Mouse (Mus musculus) liver, embryonic 11.5 days (tissue): ENCODE data around the gene Slc9b2. TPM values are rescaled to one million over a fixed set of nuclear protein-coding genes. Genes with fewer than 3 reads are reported as not detected.

ENCODE experiments used
- ATAC-seq: fragments of 200-750 bp; cut with Nextera tagmentation; replicated peaks from 2 replicates; pipeline ENCODE4 v1.8.0; 2017; ENCODE audit warnings: moderate number of reproducible peaks, mild to moderate bottlenecking, moderate TSS enrichment, moderate library complexity; ENCODE audit not compliant: low FRiP score
- DNase-seq: peaks from one replicate; pipeline ENCODE4 v3.0.0-alpha.2; 2017; ENCODE audit warnings: low spot score
- H3K27ac ChIP-seq: fragments of 300-500 bp; sonication (generic); 2 replicates; pipeline ENCODE4 v1.5.1; 2014; ENCODE audit warnings: mild to moderate bottlenecking, low read depth, low read length, control low read depth
- H3K27me3 ChIP-seq: fragments of 300-500 bp; sonication (generic); replicated peaks from 2 replicates; pipeline ENCODE4 v1.6.1; 2014; ENCODE audit warnings: low read length, mixed read lengths; ENCODE audit not compliant: control insufficient read depth, insufficient read depth
- H3K36me3 ChIP-seq: fragments of 300-500 bp; sonication (generic); 2 replicates; pipeline ENCODE4 v1.6.1; 2014; ENCODE audit warnings: mild to moderate bottlenecking, low read length, moderate library complexity, mixed read lengths; ENCODE audit not compliant: control insufficient read depth, insufficient read depth
- H3K4me1 ChIP-seq: fragments of 300-500 bp; sonication (generic); replicated peaks from 2 replicates; pipeline ENCODE4 v1.6.1; 2014; ENCODE audit warnings: low read length, mixed read lengths; ENCODE audit not compliant: control insufficient read depth, insufficient read depth
- H3K4me2 ChIP-seq: fragments of 300-500 bp; sonication (generic); 2 replicates; pipeline ENCODE4 v1.6.1; 2014; ENCODE audit warnings: mild to moderate bottlenecking, control low read depth, moderate library complexity
- H3K4me3 ChIP-seq: fragments of 300-500 bp; sonication (generic); 2 replicates; pipeline ENCODE4 v1.5.1; 2014; ENCODE audit warnings: low read depth, low read length, control low read depth
- H3K9ac ChIP-seq: fragments of 300-500 bp; sonication (generic); 2 replicates; pipeline ENCODE4 v1.6.1; 2014; ENCODE audit warnings: low read depth, low read length, control low read depth
- H3K9me3 ChIP-seq: fragments of 300-500 bp; sonication (generic); 2 replicates; pipeline ENCODE4 v1.6.1; 2016; ENCODE audit warnings: low read length, inconsistent platforms, mixed read lengths; ENCODE audit not compliant: control insufficient read depth
- WGBS: fragments of 180-500 bp; shearing (Covaris S2); extraction: QIAGEN DNeasy Blood & Tissue Kit; methylation state at CpG from one replicate; pipeline ENCODE4 v1.1.7; 2014; 5-methylcytosine and 5-hydroxymethylcytosine counted together
- polyA plus RNA-seq: library from polyadenylated mRNA; unstranded; fragments of >200 nt; fragmentation: Nextera tagmentation; extraction: Ambion mirVana; gene quantifications from 2 replicates; pipeline ENCODE4 v1.2.1, GENCODE M21; 2014

Slc9b2 gene
- polyA plus RNA-seq, 1 experiment from 2014 or later, result 1.0 TPM

DNA sequence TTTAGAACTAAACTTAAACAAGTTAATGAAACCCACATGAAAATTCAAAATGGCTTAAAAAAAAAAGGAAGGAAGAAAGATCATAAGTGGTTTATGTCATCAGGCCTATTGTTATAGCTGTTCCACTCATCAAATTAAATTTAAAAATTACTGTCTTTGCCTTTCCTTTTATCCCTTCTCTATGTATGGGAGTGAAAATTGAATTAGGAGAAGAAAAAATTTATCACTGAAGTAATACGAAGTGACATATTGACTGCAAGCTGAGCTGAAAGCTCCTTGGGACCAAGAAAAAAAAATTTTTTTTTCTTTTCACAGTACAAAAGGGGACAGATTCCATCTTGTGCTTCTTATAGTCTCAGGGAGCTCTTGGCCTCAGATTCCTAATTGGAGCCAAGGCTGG is 11.9 kb upstream of the Slc9b2 start:
- Histone ChIP-seq H3K27me3 (no peaks in the 10 kb centered on the region), H3K4me1 (no peaks in the 10 kb centered on the region), H3K4me3 (no peak overlapping the region), H3K4me2 (no peak overlapping the region), H3K27ac (no peak overlapping the region), H3K9ac (no peak overlapping the region), H3K9me3 (no peaks in the 10 kb centered on the region), H3K36me3 (no peaks in the 10 kb centered on the region)
- ATAC-seq, result no peak
- 79% methylated on average over 1 of the region's 1 CpGs for WGBS
- no peak for DNase-seq

DNA sequence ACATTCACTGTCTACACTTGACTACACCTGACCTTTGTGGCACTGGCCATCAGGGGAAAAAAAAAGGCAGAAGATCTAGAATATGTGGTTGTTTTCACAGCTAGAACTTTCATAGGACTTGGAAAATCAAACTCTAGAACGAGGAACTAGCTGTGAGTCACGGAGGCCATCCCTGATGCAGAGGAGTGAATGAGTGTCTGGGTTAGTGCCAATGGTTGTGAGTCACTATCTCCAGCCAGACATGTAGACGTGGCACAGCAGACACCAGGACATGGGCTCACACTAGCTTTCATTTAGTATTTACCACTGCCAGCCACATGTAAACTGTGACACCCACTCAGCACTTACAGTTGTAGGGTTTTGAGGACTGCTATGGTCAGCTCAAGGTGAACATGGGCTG is 8.9 kb upstream of the Slc9b2 start:
- ATAC-seq, result no peak
- 76% methylated on average over 3 of the region's 3 CpGs for WGBS
- no peak for DNase-seq

DNA sequence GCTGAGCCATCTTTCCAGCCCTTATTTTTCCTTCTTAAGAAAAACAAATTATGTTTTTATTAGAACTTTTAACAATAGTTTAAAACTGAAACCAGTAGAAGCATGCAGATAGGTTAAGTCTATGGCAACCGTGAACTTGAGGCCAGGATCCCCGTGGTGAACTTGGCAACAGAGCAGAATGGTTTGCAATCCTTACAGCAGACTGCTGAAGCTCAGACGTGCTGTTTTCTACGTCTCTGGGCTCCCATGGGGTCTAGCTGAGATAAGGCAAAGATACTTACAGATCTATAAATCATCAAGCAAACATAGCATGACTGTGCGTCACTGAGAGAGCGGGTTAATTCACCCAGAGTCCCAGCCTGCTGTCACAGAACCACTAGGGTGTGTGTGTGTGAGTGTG is 7.4 kb upstream of the Slc9b2 start:
- DNase-seq (no peak), ATAC-seq (no peak)
- H3K27me3 ChIP-seq, result no peaks in the 10 kb centered on the region
- H3K27ac ChIP-seq, result no peak overlapping the region
- no peak overlapping the region for H3K4me3 ChIP-seq
- WGBS, result 56% methylated on average over 6 of the region's 6 CpGs
- H3K4me1 ChIP-seq, result 0 out of 2 replicates have a peak, but pooled peaks cover 2% of the 10 kb centered on the region
- H3K36me3 ChIP-seq, result no peaks in the 10 kb centered on the region
- H3K9me3 ChIP-seq, result no peaks in the 10 kb centered on the region
- H3K4me2 ChIP-seq, result no peak overlapping the region
- H3K9ac ChIP-seq, result no peak overlapping the region

More for the DNA sequence above, 8.9 kb upstream of the Slc9b2 start:
- Histone ChIP-seq H3K4me2 (no peak overlapping the region), H3K9ac (no peak overlapping the region), H3K27ac (no peak overlapping the region), H3K4me1 (no peaks in the 10 kb centered on the region), H3K4me3 (no peak overlapping the region), H3K27me3 (no peaks in the 10 kb centered on the region), H3K9me3 (no peaks in the 10 kb centered on the region), H3K36me3 (no peaks in the 10 kb centered on the region)

DNA sequence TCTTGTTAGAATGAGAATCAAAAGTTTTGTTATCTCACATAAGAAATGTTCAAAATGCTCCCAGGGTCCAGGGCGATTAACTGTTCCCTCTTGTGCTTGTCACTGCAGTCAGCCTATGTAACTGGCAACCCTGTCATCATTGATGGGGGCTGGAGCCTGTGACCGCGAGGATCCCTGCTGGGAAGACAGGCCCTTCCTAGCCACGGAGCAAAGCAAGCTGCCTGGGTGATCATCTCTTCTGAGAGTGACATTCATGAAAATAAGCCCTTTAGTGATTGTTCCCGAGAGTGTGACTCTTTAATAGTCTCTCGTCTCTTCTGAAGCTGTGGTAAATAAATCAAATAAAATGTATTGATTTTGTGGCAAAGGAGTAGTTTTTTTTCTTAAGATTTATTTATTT is 3.4 kb upstream of the Slc9b2 start:
- no peaks in the 10 kb centered on the region for H3K9me3 ChIP-seq
- no peak overlapping the region for H3K4me3 ChIP-seq
- no peak overlapping the region for H3K4me2 ChIP-seq
- H3K4me1 ChIP-seq, result 0 out of 2 replicates have a peak, but pooled peaks cover 5% of the 10 kb centered on the region
- no peaks in the 10 kb centered on the region; the same call in 1 of the 2 replicates for H3K27me3 ChIP-seq
- H3K9ac ChIP-seq, result no peak overlapping the region
- DNase-seq (no peak), ATAC-seq (no peak)
- no peak overlapping the region for H3K27ac ChIP-seq
- H3K36me3 ChIP-seq, result no peaks in the 10 kb centered on the region
- 43% methylated on average over 6 of the region's 6 CpGs for WGBS

DNA sequence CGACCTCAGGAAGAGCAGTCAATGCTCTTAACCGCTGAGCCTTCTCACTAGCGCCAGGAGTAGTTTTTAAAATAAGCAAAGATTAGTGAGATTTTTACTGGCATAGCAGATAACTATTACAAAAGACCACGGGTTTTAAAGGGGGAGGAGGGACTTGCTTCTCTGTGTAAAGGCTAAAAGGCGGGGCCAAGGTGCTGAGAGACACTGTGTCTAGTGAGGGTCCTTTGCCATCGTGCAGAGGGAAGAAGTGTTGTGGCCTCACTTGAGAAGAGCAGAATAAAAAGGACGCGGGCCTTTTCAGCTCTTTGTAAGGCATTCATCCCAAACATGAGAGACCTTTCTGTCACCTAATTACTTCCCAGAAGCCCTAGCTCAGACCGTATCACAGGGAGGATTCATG is 2.9 kb upstream of the Slc9b2 start:
- no peak for DNase-seq
- no peak overlapping the region for H3K27ac ChIP-seq
- H3K4me2 ChIP-seq, result no peak overlapping the region
- H3K36me3 ChIP-seq, result no peaks in the 10 kb centered on the region
- 0 out of 2 replicates have a peak, but pooled peaks cover 5% of the 10 kb centered on the region for H3K4me1 ChIP-seq
- H3K9ac ChIP-seq, result no peak overlapping the region
- H3K27me3 ChIP-seq, result no peaks in the 10 kb centered on the region; the same call in 1 of the 2 replicates
- no peaks in the 10 kb centered on the region for H3K9me3 ChIP-seq
- no peak overlapping the region for H3K4me3 ChIP-seq
- no peak for ATAC-seq
- WGBS, result 42% methylated on average over 9 of the region's 9 CpGs

DNA sequence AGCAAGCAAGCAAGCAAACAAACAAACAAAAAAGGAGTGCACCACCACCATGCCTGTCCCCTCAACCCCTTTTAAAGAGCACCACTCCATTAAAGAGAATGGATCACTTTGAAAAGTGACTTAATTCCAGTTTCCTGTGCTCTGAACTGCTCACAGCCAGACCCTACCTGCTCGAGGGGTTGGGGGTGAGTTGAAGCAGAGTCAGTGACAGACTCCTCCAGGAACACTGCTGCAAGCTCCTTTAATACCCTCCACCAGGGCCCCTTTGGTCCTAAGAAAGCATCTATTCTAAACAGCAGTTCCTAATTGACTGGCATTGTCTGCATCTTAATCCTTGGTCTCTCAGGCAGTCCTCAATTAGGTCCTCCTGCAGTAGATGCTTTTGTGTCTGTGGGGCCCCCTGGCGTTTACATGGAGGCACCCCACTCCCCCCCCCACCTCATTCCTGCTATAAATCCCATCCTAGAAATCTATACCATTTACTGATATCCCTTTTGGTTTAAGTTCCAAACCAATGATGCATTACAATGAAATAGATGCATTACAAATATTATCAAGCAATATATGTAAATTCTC is 5.5 kb downstream of the Slc9b2 start:
- DNase-seq, result no peak
- no peak for ATAC-seq

DNA sequence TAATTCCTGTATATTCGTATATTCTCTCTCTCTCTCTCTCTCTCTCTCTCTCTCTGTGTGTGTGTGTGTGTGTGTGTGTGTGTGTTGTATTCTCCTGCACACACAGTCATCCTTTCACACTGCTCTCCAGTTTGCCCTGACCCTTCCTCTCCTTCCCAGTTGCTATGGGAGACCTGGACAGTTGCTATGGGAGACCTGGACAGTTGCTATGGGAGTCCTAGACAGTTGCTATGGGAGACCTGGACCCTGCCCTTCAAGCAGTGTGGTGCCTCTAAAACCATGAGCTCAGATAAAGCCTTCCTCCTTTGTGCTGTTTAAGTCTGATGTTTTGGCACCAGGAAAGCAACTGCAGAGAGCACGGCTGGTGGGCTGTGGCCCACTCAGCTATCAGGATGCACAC is 6.2 kb downstream of the Slc9b2 start:
- Histone ChIP-seq H3K27ac (no peak overlapping the region), H3K36me3 (no peaks in the 10 kb centered on the region), H3K4me3 (no peak overlapping the region), H3K9me3 (peaks cover 3% of the 10 kb centered on the region; the same call in 1 of the 2 replicates), H3K4me1 (no peaks in the 10 kb centered on the region), H3K9ac (no peak overlapping the region), H3K4me2 (no peak overlapping the region), H3K27me3 (no peaks in the 10 kb centered on the region)
- DNase-seq (no peak), ATAC-seq (no peak)
- 79% methylated on average over 2 of the region's 2 CpGs for WGBS

More for the DNA sequence above, 5.5 kb downstream of the Slc9b2 start:
- Histone ChIP-seq H3K36me3 (no peaks in the 10 kb centered on the region), H3K9ac (no peak overlapping the region), H3K27ac (no peak overlapping the region), H3K9me3 (peaks cover 3% of the 10 kb centered on the region; the same call in 1 of the 2 replicates), H3K27me3 (no peaks in the 10 kb centered on the region), H3K4me3 (no peak overlapping the region), H3K4me2 (no peak overlapping the region), H3K4me1 (no peaks in the 10 kb centered on the region)
- WGBS, result 40% methylated on average over 2 of the region's 2 CpGs

DNA sequence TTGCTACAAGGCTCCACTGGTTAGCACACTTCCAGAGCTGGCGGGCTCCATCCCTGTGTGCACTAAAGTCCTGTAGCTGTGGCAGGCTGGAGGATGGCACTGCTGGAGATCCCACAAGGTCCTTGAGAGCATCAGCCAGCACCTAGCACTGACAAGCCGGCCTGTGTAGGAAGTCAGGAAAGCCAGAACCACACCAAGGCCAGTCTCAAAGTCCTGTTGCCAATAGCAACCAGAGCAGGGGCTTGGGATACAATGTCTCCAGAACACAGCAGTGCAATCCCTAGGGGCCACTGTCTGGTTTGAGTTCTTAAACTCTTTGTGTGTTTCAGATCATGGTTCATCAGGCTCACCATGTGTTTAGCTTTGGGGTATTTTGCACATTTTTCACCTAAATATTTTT is 7.3 kb downstream of the Slc9b2 start:
- WGBS, result 59% methylated on average over 2 of the region's 2 CpGs
- no peak overlapping the region for H3K27ac ChIP-seq
- no peaks in the 10 kb centered on the region for H3K27me3 ChIP-seq
- no peak overlapping the region for H3K9ac ChIP-seq
- H3K36me3 ChIP-seq, result no peaks in the 10 kb centered on the region
- peaks cover 3% of the 10 kb centered on the region; the same call in 1 of the 2 replicates for H3K9me3 ChIP-seq
- H3K4me2 ChIP-seq, result no peak overlapping the region
- DNase-seq (no peak), ATAC-seq (no peak; the same call in 1 of the 2 replicates)
- H3K4me3 ChIP-seq, result no peak overlapping the region
- H3K4me1 ChIP-seq, result no peaks in the 10 kb centered on the region

DNA sequence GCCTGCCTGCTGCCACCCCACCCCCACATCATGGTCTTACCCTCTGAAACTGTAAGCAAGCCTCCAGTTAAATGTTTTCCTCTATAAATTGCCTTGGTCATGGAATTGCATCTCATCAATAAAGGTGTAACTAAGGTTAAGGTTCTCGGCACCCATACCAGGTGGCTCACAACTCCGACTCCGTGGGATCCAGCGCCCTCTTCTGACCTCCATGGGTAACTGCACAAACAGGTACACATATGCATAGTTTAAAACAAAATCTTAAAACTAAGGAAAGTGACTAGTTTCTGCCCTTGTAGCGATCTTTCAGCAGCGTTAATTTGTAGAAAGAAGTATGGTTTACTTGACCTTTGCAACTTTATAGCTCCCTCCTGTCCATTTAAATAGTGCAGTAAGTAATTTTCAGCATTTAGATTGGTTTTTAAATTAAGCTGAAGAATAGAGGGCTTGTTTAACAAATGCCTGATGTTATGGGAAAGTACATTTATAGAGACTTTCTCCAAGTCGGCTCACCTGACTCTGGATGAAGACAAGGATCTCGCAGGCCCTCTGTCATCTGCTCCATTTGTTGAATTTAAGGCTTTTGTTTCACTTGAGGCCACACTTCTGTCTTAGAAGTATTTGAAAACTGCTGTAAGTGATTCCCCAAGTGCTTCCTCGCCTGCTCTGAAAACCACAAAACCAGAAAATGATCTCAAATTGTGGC is 8.4 kb downstream of the Slc9b2 start:
- WGBS, result 79% methylated on average over 9 of the region's 9 CpGs
- DNase-seq, result no peak
- H3K4me2 ChIP-seq, result no peak overlapping the region
- no peak for ATAC-seq
- H3K27ac ChIP-seq, result no peak overlapping the region
- no peak overlapping the region for H3K4me3 ChIP-seq
- H3K4me1 ChIP-seq, result no peaks in the 10 kb centered on the region
- peaks cover 3% of the 10 kb centered on the region; the same call in 1 of the 2 replicates for H3K9me3 ChIP-seq
- H3K9ac ChIP-seq, result no peak overlapping the region
- H3K27me3 ChIP-seq, result no peaks in the 10 kb centered on the region
- no peaks in the 10 kb centered on the region for H3K36me3 ChIP-seq
